Mouse (Mus musculus) liver, embryonic 13.5 days (tissue): Measurements from ENCODE around the gene Ppp1r3g. TPM values are rescaled to one million over a fixed set of nuclear protein-coding genes. Genes with fewer than 3 reads are reported as not detected.
A peak's percentile ranks its signal among the peaks of the same experiment; 100 is the strongest.

Experiments
- ATAC-seq: fragments of 200-750 bp; cut with Nextera tagmentation; 2 replicates; pipeline ENCODE4 v1.8.0; 2017; ENCODE audit warnings: low read depth, mild to moderate bottlenecking, moderate number of reproducible peaks, moderate library complexity
- DNase-seq: peaks from one replicate; pipeline ENCODE4 v3.0.0; 2022
- H3K27ac ChIP-seq: fragments of 300-500 bp; sonication (generic); 2 replicates; pipeline ENCODE4 v1.5.1; 2015; ENCODE audit warnings: moderate library complexity, mild to moderate bottlenecking, inconsistent platforms
- H3K27me3 ChIP-seq: fragments of 300-500 bp; sonication (generic); 2 replicates; pipeline ENCODE4 v1.6.1; 2015; ENCODE audit warnings: mild to moderate bottlenecking, inconsistent platforms
- H3K36me3 ChIP-seq: fragments of 300-500 bp; sonication (generic); 2 replicates; pipeline ENCODE4 v1.6.1; 2015; ENCODE audit warnings: mild to moderate bottlenecking, inconsistent platforms
- H3K4me1 ChIP-seq: fragments of 300-500 bp; sonication (generic); replicated peaks from 2 replicates; pipeline ENCODE4 v1.6.1; 2015; ENCODE audit warnings: inconsistent platforms
- H3K4me2 ChIP-seq: fragments of 300-500 bp; sonication (generic); 2 replicates; pipeline ENCODE4 v1.6.1; 2015; ENCODE audit warnings: inconsistent platforms, mild to moderate bottlenecking, moderate library complexity
- H3K4me3 ChIP-seq: fragments of 300-500 bp; sonication (generic); replicated peaks from 2 replicates; pipeline ENCODE4 v1.5.1; 2015; ENCODE audit warnings: mild to moderate bottlenecking, inconsistent platforms
- H3K9ac ChIP-seq: fragments of 300-500 bp; sonication (generic); 2 replicates; pipeline ENCODE4 v1.6.1; 2015; ENCODE audit warnings: mild to moderate bottlenecking, inconsistent platforms
- H3K9me3 ChIP-seq: fragments of 300-500 bp; sonication (generic); replicated peaks from 2 replicates; pipeline ENCODE4 v1.6.1; 2016; ENCODE audit warnings: inconsistent platforms
- WGBS: fragments of 180-500 bp; shearing (Covaris S2); methylation state at CpG from one replicate; pipeline ENCODE4 v1.1.7; 2015; ENCODE audit not compliant: insufficient replicate concordance; 5-methylcytosine and 5-hydroxymethylcytosine counted together
- polyA plus RNA-seq: library from polyadenylated mRNA; unstranded; fragments of >200 nt; fragmentation: Nextera tagmentation; extraction: Ambion mirVana; gene quantifications from 2 replicates; pipeline ENCODE4 v1.2.1, GENCODE M21; 2015

Ppp1r3g gene
- polyA plus RNA-seq, 1 experiment from 2014 or later = 0.37 TPM

DNA sequence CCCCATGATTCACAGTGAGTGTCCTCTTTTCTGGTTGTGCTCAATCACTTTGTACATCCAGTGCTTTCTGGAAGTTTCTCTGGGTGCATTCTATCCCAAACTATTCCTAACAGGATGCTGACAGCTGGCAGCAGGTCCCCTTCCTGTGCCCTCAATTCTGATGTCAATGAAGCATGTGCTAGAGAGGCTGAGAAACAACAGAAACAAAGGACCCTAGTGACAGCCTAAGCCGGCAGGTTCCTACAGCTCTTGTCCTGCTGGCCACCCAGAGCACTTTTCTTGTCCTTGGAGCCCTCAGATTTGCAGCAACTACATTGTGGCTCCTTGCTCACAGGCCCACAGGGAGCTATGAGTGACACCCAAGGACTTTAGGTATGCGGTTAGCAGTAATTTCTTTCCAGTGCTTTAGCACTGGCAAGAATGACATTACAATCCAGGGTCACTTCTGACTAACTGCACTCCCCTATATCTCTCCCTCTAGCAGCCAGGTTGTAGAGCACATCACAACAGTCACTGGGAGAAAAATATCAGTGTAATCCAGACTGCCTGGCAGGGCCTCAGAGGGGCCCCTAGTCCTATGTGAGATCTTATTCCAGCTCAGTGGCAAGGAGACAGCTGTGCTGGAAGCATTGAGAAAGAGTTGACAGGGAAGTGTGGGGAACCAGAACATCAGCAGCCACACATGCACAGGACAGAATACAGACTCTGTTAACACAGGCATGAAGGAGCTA, 37.2 kb downstream of the Ppp1r3g start:
- no peak overlapping the region for H3K4me3 ChIP-seq
- H3K9me3 ChIP-seq = no peaks in the 10 kb centered on the region
- DNase-seq = peak; percentile 20
- no peaks in the 10 kb centered on the region for H3K27me3 ChIP-seq
- WGBS = 65% methylated on average over 2 of the region's 2 CpGs
- no peaks in the 10 kb centered on the region for H3K36me3 ChIP-seq
- peaks cover 23% of the 10 kb centered on the region for H3K4me1 ChIP-seq
- no peak overlapping the region for H3K9ac ChIP-seq
- no peak overlapping the region for H3K4me2 ChIP-seq
- H3K27ac ChIP-seq = no peak overlapping the region
- ATAC-seq = peak; percentile 74

DNA sequence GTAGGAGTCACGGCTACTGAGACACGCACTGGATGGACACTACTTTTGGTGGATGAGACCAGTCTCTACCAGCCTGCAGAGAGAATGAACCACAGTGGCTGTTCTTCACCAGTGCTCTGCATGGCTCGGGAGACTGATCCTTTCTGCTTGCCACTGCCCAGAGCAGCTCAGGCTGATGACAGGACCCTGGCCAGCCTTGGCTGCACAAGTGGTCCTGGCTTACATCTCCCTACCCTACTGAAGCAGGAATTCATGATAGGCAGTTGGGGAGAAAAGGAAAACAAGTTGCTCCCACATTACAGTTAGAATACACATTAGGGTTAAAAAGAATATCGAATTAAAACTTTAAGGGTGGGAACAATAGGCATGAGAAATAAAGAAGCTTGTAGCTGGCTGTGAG, 39.0 kb downstream of the Ppp1r3g start:
- H3K9ac ChIP-seq = no peak overlapping the region
- no peaks in the 10 kb centered on the region for H3K27me3 ChIP-seq
- no peak for DNase-seq
- no peaks in the 10 kb centered on the region for H3K9me3 ChIP-seq
- no peaks in the 10 kb centered on the region for H3K36me3 ChIP-seq
- H3K4me2 ChIP-seq = no peak overlapping the region
- H3K27ac ChIP-seq = no peak overlapping the region
- 79% methylated on average over 4 of the region's 4 CpGs for WGBS
- peaks cover 31% of the 10 kb centered on the region for H3K4me1 ChIP-seq
- no peak overlapping the region for H3K4me3 ChIP-seq
- ATAC-seq = no peak

DNA sequence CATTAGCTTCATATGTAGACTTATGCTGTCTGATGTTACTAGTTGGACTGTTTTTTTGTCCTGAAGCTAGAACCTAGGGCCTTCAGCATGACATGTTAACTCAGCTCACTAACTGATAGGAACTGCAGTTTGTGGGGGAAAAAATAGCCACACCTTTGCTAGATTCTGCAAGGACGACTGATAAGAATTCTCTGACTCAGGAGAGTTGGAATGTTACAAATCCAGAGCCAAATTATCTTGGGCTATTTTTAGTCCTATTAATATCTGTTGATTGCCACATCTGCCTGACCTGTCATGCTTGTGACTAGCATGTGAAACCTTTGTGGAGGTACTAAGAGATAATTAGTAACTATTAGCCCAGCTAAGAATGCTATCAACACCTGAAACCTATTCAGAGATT, 42.2 kb downstream of the Ppp1r3g start:
- WGBS = 27% methylated on average over 1 of the region's 1 CpGs
- peaks cover 23% of the 10 kb centered on the region for H3K4me1 ChIP-seq
- H3K27me3 ChIP-seq = no peaks in the 10 kb centered on the region
- H3K4me3 ChIP-seq = no peak overlapping the region
- no peaks in the 10 kb centered on the region for H3K36me3 ChIP-seq
- no peak overlapping the region for H3K4me2 ChIP-seq
- H3K27ac ChIP-seq = no peak overlapping the region
- no peak for DNase-seq
- no peak for ATAC-seq
- H3K9ac ChIP-seq = no peak overlapping the region
- H3K9me3 ChIP-seq = no peaks in the 10 kb centered on the region

DNA sequence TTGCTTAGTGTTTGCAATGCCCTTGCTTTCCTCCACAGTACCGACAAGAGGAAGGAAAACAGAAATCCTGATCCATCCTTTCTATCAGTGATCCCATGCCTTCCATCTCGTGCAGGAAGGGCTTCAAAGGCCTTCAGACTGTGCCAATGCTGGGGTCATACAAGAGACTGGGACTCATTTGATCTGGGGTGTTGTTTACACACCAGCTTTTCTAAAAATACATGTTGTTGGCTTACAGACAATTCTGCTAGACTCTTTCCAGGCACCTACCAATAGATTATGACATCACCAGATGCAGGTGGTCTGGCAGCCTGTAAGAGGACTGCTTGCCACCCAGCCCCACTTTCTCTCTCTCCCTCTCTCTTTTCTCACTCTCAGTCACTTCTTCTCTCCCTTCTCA, 51.3 kb downstream of the Ppp1r3g start:
- H3K9me3 ChIP-seq = no peaks in the 10 kb centered on the region
- no peak overlapping the region for H3K27ac ChIP-seq
- no peaks in the 10 kb centered on the region for H3K4me1 ChIP-seq
- WGBS = 42% methylated on average over 2 of the region's 2 CpGs
- no peaks in the 10 kb centered on the region for H3K36me3 ChIP-seq
- no peak for DNase-seq
- H3K9ac ChIP-seq = no peak overlapping the region
- no peak overlapping the region for H3K4me2 ChIP-seq
- no peak overlapping the region for H3K4me3 ChIP-seq
- no peak for ATAC-seq
- no peaks in the 10 kb centered on the region for H3K27me3 ChIP-seq

DNA sequence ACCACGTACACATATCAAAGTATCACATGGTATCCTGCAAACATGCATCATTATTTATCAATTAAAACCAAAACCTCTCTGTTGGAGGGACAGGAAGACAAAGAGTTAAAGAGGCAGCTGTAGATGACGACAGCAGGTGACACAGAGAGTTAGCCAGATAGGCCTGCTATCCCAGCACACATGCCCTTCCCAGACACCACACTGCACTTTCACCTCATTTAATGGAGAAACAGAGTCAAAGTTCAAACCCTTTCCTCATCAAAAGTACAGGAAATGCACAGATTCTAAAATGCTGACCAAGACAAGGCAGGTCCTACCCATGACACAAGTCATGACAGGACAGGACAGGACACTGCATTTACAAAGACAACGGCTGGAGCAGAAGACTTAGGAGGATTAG, 57.0 kb downstream of the Ppp1r3g start:
- DNase-seq = no peak
- H3K9me3 ChIP-seq = no peaks in the 10 kb centered on the region
- H3K36me3 ChIP-seq = no peaks in the 10 kb centered on the region
- no peak overlapping the region for H3K4me3 ChIP-seq
- H3K4me1 ChIP-seq = peaks cover 4% of the 10 kb centered on the region
- no peak overlapping the region for H3K27ac ChIP-seq
- ATAC-seq = peak; percentile 51; the same call in 1 of the 2 replicates
- no peak overlapping the region for H3K4me2 ChIP-seq
- 62% methylated on average over 3 of the region's 3 CpGs for WGBS
- H3K27me3 ChIP-seq = no peaks in the 10 kb centered on the region
- H3K9ac ChIP-seq = no peak overlapping the region

DNA sequence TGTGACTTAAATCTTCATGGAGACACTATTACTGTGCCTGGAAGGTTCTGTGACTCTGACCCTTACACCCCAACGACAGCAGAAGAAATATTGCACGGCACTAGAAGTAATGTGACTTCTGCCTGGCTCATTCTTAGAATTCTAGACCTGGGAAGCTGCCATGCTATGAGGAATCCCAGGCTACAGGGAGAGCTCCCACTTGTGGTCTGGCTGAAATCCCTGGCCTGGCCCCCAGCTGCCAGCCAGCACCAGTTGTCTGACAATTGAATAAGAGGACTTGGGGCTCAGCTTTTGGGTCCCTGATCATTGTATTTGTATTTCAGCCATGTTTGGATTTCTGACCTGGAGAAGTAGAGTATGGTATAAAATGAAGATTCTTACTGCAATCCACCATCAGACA, 59.4 kb downstream of the Ppp1r3g start:
- Histone ChIP-seq H3K27ac (no peak overlapping the region), H3K9me3 (no peaks in the 10 kb centered on the region), H3K4me3 (no peak overlapping the region), H3K27me3 (no peaks in the 10 kb centered on the region), H3K36me3 (no peaks in the 10 kb centered on the region), H3K4me2 (no peak overlapping the region), H3K4me1 (peaks cover 4% of the 10 kb centered on the region), H3K9ac (no peak overlapping the region)
- 88% methylated on average over 2 of the region's 2 CpGs for WGBS
- DNase-seq = no peak
- ATAC-seq = no peak

DNA sequence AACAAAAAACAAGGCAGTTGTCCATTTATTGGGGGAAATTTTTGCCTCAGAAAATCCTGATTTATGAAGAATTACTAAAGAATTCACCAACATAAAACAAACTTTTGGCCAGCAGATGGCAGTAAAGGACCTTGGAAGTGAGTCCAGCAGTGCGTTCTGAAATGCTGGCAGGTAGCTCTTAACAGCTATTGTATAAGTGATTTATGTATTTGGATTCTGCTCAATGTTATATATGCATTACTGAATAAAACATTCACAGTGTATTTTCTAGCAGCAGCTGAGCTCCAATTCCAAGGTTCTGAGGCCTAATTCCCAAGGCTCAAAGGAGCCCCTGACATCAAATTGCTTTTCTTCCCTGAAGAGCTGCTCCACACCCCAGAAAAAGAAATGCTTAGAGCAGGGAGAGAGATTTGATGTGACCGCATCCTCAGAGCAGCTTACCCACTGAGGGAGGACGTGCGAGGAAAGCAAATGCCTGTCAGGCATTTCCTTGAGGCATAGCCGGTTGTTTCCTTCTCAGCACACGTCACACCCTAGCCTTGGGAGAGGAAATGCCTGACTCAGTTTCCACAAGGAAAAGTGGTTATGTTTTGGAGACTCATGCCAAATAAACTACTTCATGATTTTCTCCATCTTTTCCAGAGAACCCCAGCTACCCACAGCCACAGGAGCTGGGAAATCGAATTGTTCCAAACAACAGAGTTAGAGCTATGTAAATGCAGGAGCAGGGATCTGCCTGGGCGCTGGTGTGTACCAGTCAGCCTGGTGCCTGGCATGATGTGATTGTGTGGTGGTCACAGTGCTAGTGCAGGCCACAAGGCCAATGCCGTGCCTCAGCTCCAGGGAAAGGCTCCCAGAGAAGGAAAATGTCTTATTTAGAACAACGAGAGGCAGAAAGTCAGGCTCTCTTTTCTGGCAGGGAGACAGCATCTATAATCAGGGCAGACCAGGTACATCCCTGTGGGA, 61.0 kb downstream of the Ppp1r3g start:
- DNase-seq = peak; percentile 28
- WGBS = 63% methylated on average over 10 of the region's 10 CpGs
- Histone ChIP-seq H3K27me3 (no peaks in the 10 kb centered on the region), H3K4me3 (no peak overlapping the region), H3K36me3 (no peaks in the 10 kb centered on the region), H3K4me2 (no peak overlapping the region), H3K9ac (no peak overlapping the region), H3K4me1 (peaks cover 4% of the 10 kb centered on the region), H3K9me3 (no peaks in the 10 kb centered on the region), H3K27ac (no peak overlapping the region)
- no peak for ATAC-seq

Other genes starting within 250 kb of the Ppp1r3g start
- gene Rpp40, start 52.5 kb upstream of the Ppp1r3g start, polyA plus RNA-seq = 13.8 and 15.8 TPM in 2 replicates
- gene Fars2, start 158.6 kb downstream of the Ppp1r3g start, polyA plus RNA-seq = 27.4 and 31.4 TPM in 2 replicates
- gene Lyrm4, start 158.7 kb downstream of the Ppp1r3g start, polyA plus RNA-seq = 27.1 and 27.8 TPM in 2 replicates